Mouse (Mus musculus) midbrain, postnatal 0 days (tissue): ENCODE results near the gene Itga6. TPM values are rescaled to one million over a fixed set of nuclear protein-coding genes. Genes with fewer than 3 reads are reported as not detected.

Experiments used
- ATAC-seq: fragments of 200-750 bp; cut with Nextera tagmentation; 2 replicates; pipeline ENCODE4 v1.8.0; 2017; ENCODE audit warnings: moderate number of reproducible peaks, mild to moderate bottlenecking, moderate TSS enrichment, moderate library complexity; ENCODE audit not compliant: low FRiP score
- DNase-seq: peaks from one replicate; pipeline ENCODE4 v3.0.0-alpha.2; 2015; ENCODE audit warnings: low spot score
- H3K27ac ChIP-seq: fragments of 300-500 bp; sonication (generic); 2 replicates; pipeline ENCODE4 v1.5.1; 2014; ENCODE audit warnings: low read depth, mild to moderate bottlenecking, low read length, mixed read lengths
- H3K27me3 ChIP-seq: fragments of 300-500 bp; sonication (generic); 2 replicates; pipeline ENCODE4 v1.6.1; 2014; ENCODE audit warnings: low read length, control low read depth, mixed read lengths; ENCODE audit not compliant: insufficient read depth
- H3K36me3 ChIP-seq: fragments of 300-500 bp; sonication (generic); 2 replicates; pipeline ENCODE4 v1.6.1; 2014; ENCODE audit warnings: low read length, control low read depth, mixed read lengths; ENCODE audit not compliant: insufficient read depth
- H3K4me1 ChIP-seq: fragments of 300-500 bp; sonication (generic); 2 replicates; pipeline ENCODE4 v1.6.1; 2014; ENCODE audit warnings: mild to moderate bottlenecking, control low read depth, antibody characterized with exemption, low read length, mixed read lengths; ENCODE audit not compliant: insufficient read depth
- H3K4me2 ChIP-seq: fragments of 300-500 bp; sonication (generic); 2 replicates; pipeline ENCODE4 v1.6.1; 2014; ENCODE audit warnings: low read depth, mild to moderate bottlenecking, low read length, mixed read lengths; ENCODE audit not compliant: poor library complexity, severe bottlenecking
- H3K4me3 ChIP-seq: fragments of 300-500 bp; sonication (generic); 2 replicates; pipeline ENCODE4 v1.5.1; 2014; ENCODE audit warnings: low read depth, mild to moderate bottlenecking, low read length, moderate library complexity
- H3K9ac ChIP-seq: fragments of 300-500 bp; sonication (generic); replicated peaks from 2 replicates; pipeline ENCODE4 v1.6.1; 2014; ENCODE audit warnings: mild to moderate bottlenecking, low read length, moderate library complexity, mixed read lengths; ENCODE audit not compliant: poor library complexity, severe bottlenecking
- H3K9me3 ChIP-seq: fragments of 300-500 bp; sonication (generic); 2 replicates; pipeline ENCODE4 v1.6.1; 2016; ENCODE audit warnings: low read length, control low read depth
- CTCF ChIP-seq: IDR thresholded peaks from 2 replicates; pipeline ENCODE4 v1.5.1; 2016; ENCODE audit warnings: antibody characterized with exemption, mild to moderate bottlenecking
- WGBS: fragments of 180-500 bp; shearing (Covaris S2); extraction: QIAGEN DNeasy Blood & Tissue Kit; methylation state at CpG from one replicate; pipeline ENCODE4 v1.1.7; 2014; 5-methylcytosine and 5-hydroxymethylcytosine counted together
- polyA plus RNA-seq: library from polyadenylated mRNA; unstranded; fragments of >200 nt; fragmentation: Nextera tagmentation; extraction: Ambion mirVana; gene quantifications from 2 replicates; pipeline ENCODE4 v1.2.1, GENCODE M21; 2015
- total RNA-seq: library from RNA; depleted of rRNA; stranded (reverse); fragments of >200 nt; gene quantifications from 2 replicates; pipeline ENCODE4 v1.2.3, GENCODE M21; 2014

Gene Itga6
- total and polyA plus RNA-seq, 2 experiments from 2014 or later = 16.0 to 38.9 TPM

DNA sequence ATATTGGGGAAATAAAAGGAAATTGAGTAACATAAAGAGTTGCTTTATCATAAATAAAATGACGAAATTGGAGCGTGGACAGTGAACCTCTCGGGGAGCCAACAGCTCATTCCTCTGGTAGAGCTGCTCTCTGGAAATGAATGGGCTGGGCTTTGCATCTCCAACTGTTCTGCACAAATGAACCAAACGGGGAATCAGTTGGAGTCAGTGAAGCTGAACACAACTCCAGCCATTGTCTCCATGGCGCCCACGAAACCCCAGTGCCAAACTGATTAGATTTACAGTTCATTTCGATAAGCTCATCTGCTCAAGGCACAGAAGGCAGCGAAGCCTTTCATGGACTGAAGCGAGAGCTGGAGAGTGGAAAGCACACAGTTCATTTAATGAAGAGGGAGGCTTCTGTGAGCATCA is 29.8 kb downstream of the Itga6 start:
- 15% methylated on average over 9 of the region's 9 CpGs for WGBS
- no peak overlapping the region for H3K9ac ChIP-seq
- peak overlapping the region; percentile 10; the same call in 1 of the 2 replicates for H3K4me2 ChIP-seq
- no peaks in the 10 kb centered on the region for H3K36me3 ChIP-seq
- no peaks in the 10 kb centered on the region for H3K4me1 ChIP-seq
- TF ChIP-seq CTCF = no peak
- DNase-seq = peak; percentile 80
- no peaks in the 10 kb centered on the region for H3K9me3 ChIP-seq
- H3K4me3 ChIP-seq = no peak overlapping the region
- no peaks in the 10 kb centered on the region for H3K27me3 ChIP-seq
- ATAC-seq = 0 out of 2 replicates have a peak, but pooled peaks have one; percentile 27
- H3K27ac ChIP-seq = peak overlapping the region; percentile 18; the same call in 1 of the 2 replicates

DNA sequence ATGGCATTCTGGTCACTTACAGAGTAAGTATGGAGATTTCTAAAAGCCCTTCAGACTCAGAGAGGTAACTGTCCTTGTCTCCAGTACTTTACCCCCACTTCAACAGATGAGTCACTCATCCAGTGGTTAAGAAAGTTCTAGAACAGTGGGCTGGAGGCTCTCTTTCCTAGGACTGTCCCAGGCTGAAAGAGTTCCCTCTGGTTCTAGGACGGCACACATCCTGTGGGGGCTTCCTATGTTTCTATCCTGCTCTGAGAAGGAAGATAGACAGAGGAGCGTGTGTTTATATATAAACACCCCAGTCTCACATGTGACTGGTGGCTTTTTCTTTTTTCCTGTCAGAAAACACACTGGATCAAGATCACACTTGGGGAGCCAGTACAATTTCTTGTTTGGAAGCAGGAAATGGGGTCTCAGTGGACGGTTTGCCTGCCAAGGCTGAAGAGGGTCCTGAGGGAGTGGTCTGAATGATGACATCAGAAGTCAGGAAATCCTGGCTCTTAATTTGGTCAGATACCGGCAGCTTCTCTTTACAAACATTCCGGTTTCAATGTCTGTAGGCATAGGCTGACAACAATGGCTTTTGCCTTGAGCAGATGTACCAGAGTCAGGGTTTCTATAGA is 34.0 kb downstream of the Itga6 start:
- H3K9ac ChIP-seq = no peak overlapping the region
- no peak for DNase-seq
- no peak overlapping the region for H3K4me3 ChIP-seq
- no peak overlapping the region for H3K27ac ChIP-seq
- no peaks in the 10 kb centered on the region for H3K36me3 ChIP-seq
- H3K9me3 ChIP-seq = no peaks in the 10 kb centered on the region
- TF ChIP-seq CTCF = no peak
- no peak overlapping the region for H3K4me2 ChIP-seq
- H3K27me3 ChIP-seq = no peaks in the 10 kb centered on the region
- ATAC-seq = no peak
- no peaks in the 10 kb centered on the region for H3K4me1 ChIP-seq
- 67% methylated on average over 5 of the region's 5 CpGs for WGBS

DNA sequence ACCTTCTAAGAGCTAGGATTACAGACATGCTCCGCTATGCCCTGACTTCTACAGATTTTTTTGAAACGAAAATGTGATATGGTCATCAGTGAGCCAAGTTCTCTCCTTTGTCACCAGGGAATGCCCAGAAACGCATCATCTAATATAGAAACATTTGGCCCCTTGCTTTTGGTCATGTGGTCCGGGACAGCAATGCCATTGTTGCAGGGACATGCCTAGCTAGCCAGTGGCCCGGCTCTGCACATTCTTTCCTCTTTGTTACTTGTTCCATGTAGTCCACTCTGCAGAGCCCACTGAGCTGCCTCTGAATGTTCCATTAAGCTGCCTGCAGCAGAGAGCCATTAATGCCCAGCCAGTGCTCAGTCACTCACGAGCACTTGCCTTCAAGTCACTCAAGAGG is 34.6 kb downstream of the Itga6 start:
- Histone ChIP-seq H3K27ac (no peak overlapping the region), H3K27me3 (no peaks in the 10 kb centered on the region), H3K9ac (no peak overlapping the region), H3K4me1 (no peaks in the 10 kb centered on the region), H3K4me2 (no peak overlapping the region), H3K9me3 (no peaks in the 10 kb centered on the region), H3K36me3 (no peaks in the 10 kb centered on the region), H3K4me3 (no peak overlapping the region)
- TF ChIP-seq CTCF = no peak
- WGBS = 66% methylated on average over 6 of the region's 6 CpGs
- ATAC-seq (no peak), DNase-seq (no peak)

- ATAC-seq = no peak
- Histone ChIP-seq H3K27ac (no peak overlapping the region), H3K4me2 (no peak overlapping the region), H3K4me3 (no peak overlapping the region), H3K27me3 (no peaks in the 10 kb centered on the region), H3K9ac (no peak overlapping the region), H3K9me3 (no peaks in the 10 kb centered on the region), H3K4me1 (no peaks in the 10 kb centered on the region), H3K36me3 (no peaks in the 10 kb centered on the region)
- DNase-seq = no peak
- WGBS = 87% methylated on average over 3 of the region's 3 CpGs
- TF ChIP-seq CTCF = no peak
These were observed 39.8 kb downstream of the Itga6 start for GRCm38 (mm10) chr2:71785260-71785659.

DNA sequence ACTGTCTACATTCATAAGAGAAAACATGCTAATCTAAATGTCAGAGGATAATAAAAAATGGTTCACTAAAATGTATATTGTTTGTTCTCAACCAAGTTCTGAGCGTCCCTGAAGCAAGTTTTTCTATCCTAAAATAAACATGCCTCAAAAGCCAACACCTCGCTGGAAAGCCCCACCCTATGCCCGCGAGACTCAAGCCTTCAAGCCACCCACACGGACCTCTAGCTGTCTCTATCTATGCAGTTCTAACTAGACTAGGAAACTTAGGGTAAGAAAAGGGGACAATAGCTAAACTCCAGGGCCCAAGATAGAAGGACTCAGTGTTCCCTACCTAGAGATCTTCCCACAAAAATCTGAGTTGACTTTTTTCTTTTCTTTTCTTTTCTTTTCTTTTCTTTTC is 40.6 kb downstream of the Itga6 start:
- Histone ChIP-seq H3K27me3 (no peaks in the 10 kb centered on the region), H3K4me2 (no peak overlapping the region), H3K36me3 (no peaks in the 10 kb centered on the region), H3K4me3 (no peak overlapping the region; the same call in 1 of the 2 replicates), H3K27ac (no peak overlapping the region), H3K9me3 (no peaks in the 10 kb centered on the region), H3K9ac (no peak overlapping the region), H3K4me1 (no peaks in the 10 kb centered on the region)
- TF ChIP-seq CTCF = no peak
- WGBS = 45% methylated on average over 5 of the region's 5 CpGs
- DNase-seq (no peak), ATAC-seq (no peak)

DNA sequence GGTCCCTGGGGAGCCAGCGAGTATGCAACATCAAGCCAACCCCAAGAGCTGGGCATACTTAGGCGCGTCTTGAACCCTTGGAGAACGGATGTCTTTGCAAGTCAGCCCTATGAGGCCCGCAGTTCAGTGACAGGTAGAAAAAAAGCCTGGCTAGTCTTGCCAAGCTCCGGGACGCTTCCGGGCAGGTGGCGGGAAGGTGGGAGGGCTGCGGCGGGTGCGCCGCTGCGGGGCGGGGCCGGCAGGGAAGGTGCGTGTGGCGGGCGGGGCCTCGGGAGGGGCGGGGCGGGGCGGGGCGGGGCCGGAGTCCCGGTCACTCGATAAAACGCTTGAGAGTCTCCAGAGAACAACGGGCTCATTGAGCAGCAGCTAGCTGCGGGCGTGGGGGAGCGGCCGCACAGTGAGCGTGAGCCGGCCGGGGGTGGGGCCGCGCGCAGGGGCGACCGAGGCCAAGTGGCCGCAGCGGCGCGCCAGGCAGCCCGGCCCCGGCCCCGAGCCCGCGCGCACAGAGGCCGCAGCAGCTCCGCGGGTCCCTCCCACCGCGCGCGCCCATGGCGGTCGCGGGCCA is 41.3 kb downstream of the Itga6 start:
- H3K9me3 ChIP-seq = no peaks in the 10 kb centered on the region
- H3K4me1 ChIP-seq = no peaks in the 10 kb centered on the region
- TF ChIP-seq CTCF = no peak
- ATAC-seq (peak; percentile 73), DNase-seq (peak; percentile 62)
- peak overlapping the region; percentile 71 for H3K9ac ChIP-seq
- peak overlapping the region; percentile 99 for H3K4me2 ChIP-seq
- peak overlapping the region; percentile 82 for H3K4me3 ChIP-seq
- H3K36me3 ChIP-seq = no peaks in the 10 kb centered on the region
- no peaks in the 10 kb centered on the region for H3K27me3 ChIP-seq
- H3K27ac ChIP-seq = peak overlapping the region; percentile 57
- WGBS = 1% methylated on average over 46 of the region's 61 CpGs
